Mouse (Mus musculus) MEL (cell line): Measurements from ENCODE around the gene Clasrp.
A peak's percentile ranks its signal among the peaks of the same experiment; 100 is the strongest.

Source experiments
- CHD1 ChIP-seq: IDR thresholded peaks from 2 replicates; pipeline ENCODE4 v1.6.1; 2012; ENCODE audit warnings: low read depth, mild to moderate bottlenecking, inconsistent platforms, low read length, improper control_type of control experiment
- CHD2 ChIP-seq: IDR thresholded peaks from 2 replicates; pipeline ENCODE4 v1.6.1; 2011; ENCODE audit warnings: low read length, improper control_type of control experiment
- CTCF ChIP-seq, 3 experiments: IDR thresholded peaks in 2 of 3; conservative IDR thresholded peaks in 1 of 3; 2 replicates each; pipeline ENCODE4 v1.5.1; 2011 to 2012; ENCODE audit warnings: low read length in 3 of 3, low read depth in 2 of 3, mild to moderate bottlenecking in 2 of 3, improper control_type of control experiment in 1 of 3, inconsistent platforms in 1 of 3, mixed read lengths in 1 of 3, moderate library complexity in 1 of 3; ENCODE audit not compliant: control insufficient read depth in 1 of 3, insufficient read depth in 1 of 3, poor library complexity in 1 of 3, severe bottlenecking in 1 of 3
- ELF1 ChIP-seq: IDR thresholded peaks from 2 replicates; pipeline ENCODE4 v1.6.1; 2014; ENCODE audit warnings: low read depth, mild to moderate bottlenecking, inconsistent platforms, low read length, improper control_type of control experiment, moderate library complexity
- GATA1 ChIP-seq: IDR thresholded peaks from 2 replicates; pipeline ENCODE4 v1.6.1; 2011; ENCODE audit warnings: low read depth, low read length, improper control_type of control experiment
- MAFK ChIP-seq: IDR thresholded peaks from 2 replicates; pipeline ENCODE4 v1.6.1; 2011; ENCODE audit warnings: low read depth, mild to moderate bottlenecking, low read length, improper control_type of control experiment, borderline replicate concordance
- MAZ ChIP-seq: IDR thresholded peaks from 2 replicates; pipeline ENCODE4 v1.6.1; 2012; ENCODE audit warnings: low read depth, mild to moderate bottlenecking, inconsistent platforms, low read length, improper control_type of control experiment
- MYB ChIP-seq: IDR thresholded peaks from 2 replicates; pipeline ENCODE4 v1.6.1; 2011; ENCODE audit warnings: mild to moderate bottlenecking, low read depth, low read length, improper control_type of control experiment
- NRF1 ChIP-seq: IDR thresholded peaks from 2 replicates; pipeline ENCODE4 v1.6.1; 2014; ENCODE audit warnings: low read depth, mild to moderate bottlenecking, inconsistent platforms, low read length, improper control_type of control experiment, moderate library complexity; ENCODE audit not compliant: poor library complexity, insufficient read depth, severe bottlenecking
- SMC3 ChIP-seq: IDR thresholded peaks from 2 replicates; pipeline ENCODE4 v1.6.1; 2011; ENCODE audit warnings: low read depth, low read length, improper control_type of control experiment

DNA sequence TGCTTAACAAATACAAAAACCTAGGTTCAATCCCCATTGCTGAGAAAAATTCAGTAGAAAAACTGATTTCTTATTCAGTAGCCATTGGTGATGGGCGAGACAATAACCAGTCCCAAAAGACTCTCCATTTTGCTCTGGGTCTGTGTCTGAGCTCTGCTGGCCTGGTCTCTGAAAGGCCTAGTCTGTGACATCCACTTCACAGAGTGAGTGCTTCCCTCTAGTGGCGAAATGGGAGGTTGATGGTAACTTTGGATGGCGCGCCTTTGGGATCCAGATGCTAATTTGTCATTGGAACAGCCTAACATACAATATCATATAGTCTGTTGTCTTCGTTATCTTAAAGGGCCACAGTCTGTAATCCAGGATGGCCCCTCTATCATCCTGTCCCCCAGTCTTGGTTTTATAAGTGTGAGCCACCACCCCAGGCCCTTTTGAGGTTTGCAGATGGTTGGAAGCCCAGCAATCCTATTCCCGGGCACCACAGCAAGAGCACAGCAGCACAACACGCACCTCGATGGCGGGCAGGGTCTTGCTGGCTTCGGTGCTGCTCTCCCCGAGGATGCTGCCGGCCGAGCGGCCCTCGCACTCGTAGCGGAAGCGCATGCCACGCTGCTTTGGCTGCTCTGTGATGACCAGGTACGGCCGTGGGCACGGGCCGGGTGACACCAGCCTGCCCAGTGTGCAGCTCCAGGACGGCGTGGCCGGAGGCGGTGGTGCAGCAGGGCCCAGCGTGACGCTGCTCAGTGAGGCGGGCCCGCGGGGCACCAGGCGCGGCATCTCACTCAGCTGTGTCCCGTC lies 14.9 kb upstream of the Clasrp start:
- TF ChIP-seq CHD2 = no peak
- peak; percentile 71 to 87 (median 82) for TF ChIP-seq CTCF (IDR thresholded peaks at IDR 0.05 in 2 of 3, conservative IDR thresholded peaks at IDR 0.05 in 1 of 3; ENCODE audit: control insufficient read depth in 1 of 3, insufficient read depth in 1 of 3, low read depth in 2 of 3, low read length in 3 of 3, poor library complexity in 1 of 3, severe bottlenecking in 1 of 3)
- no peak for TF ChIP-seq MAZ
- TF ChIP-seq MYB = no peak
- peak; percentile 77 for TF ChIP-seq SMC3
- no peak for TF ChIP-seq NRF1
- TF ChIP-seq MAFK = no peak
- no peak for TF ChIP-seq CHD1
- no peak for TF ChIP-seq ELF1
- no peak for TF ChIP-seq GATA1
